Mouse (Mus musculus) heart, embryonic 11.5 days (tissue): ENCODE results near the gene Hand1. TPM values are rescaled to one million over a fixed set of nuclear protein-coding genes. Genes with fewer than 3 reads are reported as not detected.
A peak's percentile ranks its signal among the peaks of the same experiment; 100 is the strongest.

Experiments used
- ATAC-seq: fragments of 200-750 bp; cut with Nextera tagmentation; replicated peaks from 2 replicates; pipeline ENCODE4 v1.8.0; 2017; ENCODE audit warnings: moderate library complexity; ENCODE audit not compliant: insufficient number of reproducible peaks, low FRiP score, low TSS enrichment
- H3K27ac ChIP-seq: fragments of 300-500 bp; sonication (generic); 2 replicates; pipeline ENCODE4 v1.5.1; 2014; ENCODE audit warnings: mild to moderate bottlenecking, low read depth, low read length
- H3K27me3 ChIP-seq: fragments of 300-500 bp; sonication (generic); 2 replicates; pipeline ENCODE4 v1.6.1; 2014; ENCODE audit warnings: mild to moderate bottlenecking, low read length, mixed read lengths; ENCODE audit not compliant: control insufficient read depth, insufficient read depth
- H3K36me3 ChIP-seq: fragments of 300-500 bp; sonication (generic); 2 replicates; pipeline ENCODE4 v1.6.1; 2014; ENCODE audit warnings: mild to moderate bottlenecking, low read length, moderate library complexity, mixed read lengths; ENCODE audit not compliant: control insufficient read depth, insufficient read depth
- H3K4me1 ChIP-seq: fragments of 300-500 bp; sonication (generic); 2 replicates; pipeline ENCODE4 v1.6.1; 2014; ENCODE audit warnings: low read length; ENCODE audit not compliant: control insufficient read depth, insufficient read depth
- H3K4me2 ChIP-seq: fragments of 300-500 bp; sonication (generic); 2 replicates; pipeline ENCODE4 v1.6.1; 2014; ENCODE audit warnings: mild to moderate bottlenecking, moderate library complexity
- H3K4me3 ChIP-seq: fragments of 300-500 bp; sonication (generic); 2 replicates; pipeline ENCODE4 v1.5.1; 2014; ENCODE audit warnings: low read depth, low read length
- H3K9ac ChIP-seq: fragments of 300-500 bp; sonication (generic); 2 replicates; pipeline ENCODE4 v1.6.1; 2014; ENCODE audit warnings: mild to moderate bottlenecking, low read depth, low read length, moderate library complexity
- H3K9me3 ChIP-seq: fragments of 300-500 bp; sonication (generic); replicated peaks from 2 replicates; pipeline ENCODE4 v1.6.1; 2016; ENCODE audit warnings: low read length; ENCODE audit not compliant: control insufficient read depth
- WGBS: fragments of 180-500 bp; shearing (Covaris S2); extraction: QIAGEN DNeasy Blood & Tissue Kit; methylation state at CpG from one replicate; pipeline ENCODE4 v1.1.7; 2014; ENCODE audit not compliant: insufficient replicate concordance; 5-methylcytosine and 5-hydroxymethylcytosine counted together
- polyA plus RNA-seq: library from polyadenylated mRNA; unstranded; fragments of >200 nt; fragmentation: Nextera tagmentation; extraction: Ambion mirVana; gene quantifications from 2 replicates; pipeline ENCODE4 v1.2.1, GENCODE M21; 2014

Gene Hand1
- polyA plus RNA-seq, 1 experiment from 2014 or later = 61.9 TPM

GRCm38 (mm10) chr11:57836872-57837680, 4.5 kb upstream of the Hand1 start:
- Histone ChIP-seq H3K27me3 (peaks cover 79% of the 10 kb centered on the region), H3K9me3 (no peaks in the 10 kb centered on the region), H3K4me1 (peaks cover 14% of the 10 kb centered on the region), H3K9ac (peak overlapping the region; percentile 58), H3K4me3 (peak overlapping the region; percentile 30), H3K4me2 (peak overlapping the region; percentile 64), H3K27ac (peak overlapping the region; percentile 41; the same call in 1 of the 2 replicates), H3K36me3 (no peaks in the 10 kb centered on the region)
- no peak for ATAC-seq
- whole genome bisulfite sequencing = 2% methylated on average over 38 of the region's 38 CpGs

- peak overlapping the region; percentile 64 for H3K4me2 ChIP-seq
Measured at GRCm38 (mm10) chr11:57836401-57836800, 3.8 kb upstream of the Hand1 start.

GRCm38 (mm10) chr11:57835931-57836330, 3.3 kb upstream of the Hand1 start:
- peak overlapping the region; percentile 41; the same call in 1 of the 2 replicates for H3K27ac ChIP-seq
- no peaks in the 10 kb centered on the region for H3K36me3 ChIP-seq
- peaks cover 84% of the 10 kb centered on the region for H3K27me3 ChIP-seq
- WGBS = 17% methylated on average over 3 of the region's 3 CpGs
- H3K9me3 ChIP-seq = no peaks in the 10 kb centered on the region
- ATAC-seq = no peak
- H3K4me1 ChIP-seq = peaks cover 14% of the 10 kb centered on the region
- peak overlapping the region; percentile 64; the same call in 1 of the 2 replicates for H3K4me2 ChIP-seq
- no peak overlapping the region for H3K4me3 ChIP-seq
- peak overlapping the region; percentile 1; the same call in 1 of the 2 replicates for H3K9ac ChIP-seq

More at GRCm38 (mm10) chr11:57836401-57836800, 3.8 kb upstream of the Hand1 start:
- WGBS = 13% methylated on average over 9 of the region's 9 CpGs
- H3K36me3 ChIP-seq = no peaks in the 10 kb centered on the region
- peak overlapping the region; percentile 41; the same call in 1 of the 2 replicates for H3K27ac ChIP-seq
- no peaks in the 10 kb centered on the region for H3K9me3 ChIP-seq
- peaks cover 14% of the 10 kb centered on the region for H3K4me1 ChIP-seq
- peak overlapping the region; percentile 30 for H3K4me3 ChIP-seq
- peaks cover 82% of the 10 kb centered on the region for H3K27me3 ChIP-seq
- peak overlapping the region; percentile 58 for H3K9ac ChIP-seq
- no peak for ATAC-seq

- 15% methylated on average over 2 of the region's 2 CpGs for WGBS
- ATAC-seq = no peak
- no peaks in the 10 kb centered on the region for H3K36me3 ChIP-seq
- peaks cover 86% of the 10 kb centered on the region for H3K27me3 ChIP-seq
- H3K9ac ChIP-seq = no peak overlapping the region
- peak overlapping the region; percentile 35 for H3K4me2 ChIP-seq
- H3K27ac ChIP-seq = no peak overlapping the region
- H3K4me3 ChIP-seq = no peak overlapping the region
- peaks cover 14% of the 10 kb centered on the region for H3K4me1 ChIP-seq
- no peaks in the 10 kb centered on the region for H3K9me3 ChIP-seq
Measured at GRCm38 (mm10) chr11:57835331-57835730, 2.7 kb upstream of the Hand1 start.

GRCm38 (mm10) chr11:57834031-57834430, 1.4 kb upstream of the Hand1 start:
- H3K9me3 ChIP-seq = no peaks in the 10 kb centered on the region
- peaks cover 14% of the 10 kb centered on the region for H3K4me1 ChIP-seq
- no peak for ATAC-seq
- peak overlapping the region; percentile 63 for H3K4me2 ChIP-seq
- peak overlapping the region; percentile 39 for H3K4me3 ChIP-seq
- WGBS = 24% methylated on average over 6 of the region's 6 CpGs
- H3K36me3 ChIP-seq = no peaks in the 10 kb centered on the region
- peak overlapping the region; percentile 80 for H3K27ac ChIP-seq
- H3K27me3 ChIP-seq = peaks cover 83% of the 10 kb centered on the region
- peak overlapping the region; percentile 83; the same call in 1 of the 2 replicates for H3K9ac ChIP-seq

- Histone ChIP-seq H3K4me3 (peak overlapping the region; percentile 39), H3K27ac (peak overlapping the region; percentile 80), H3K9me3 (no peaks in the 10 kb centered on the region), H3K4me1 (peaks cover 16% of the 10 kb centered on the region), H3K4me2 (peak overlapping the region; percentile 63), H3K36me3 (no peaks in the 10 kb centered on the region), H3K9ac (peak overlapping the region; percentile 83), H3K27me3 (peaks cover 86% of the 10 kb centered on the region)
- no peak for ATAC-seq
- 4% methylated on average over 30 of the region's 30 CpGs for WGBS
Measured at GRCm38 (mm10) chr11:57833296-57833977, 819 bp upstream of the Hand1 start.

GRCm38 (mm10) chr11:57831861-57832260, 757 bp downstream of the Hand1 start:
- Histone ChIP-seq H3K27me3 (peaks cover 89% of the 10 kb centered on the region), H3K4me3 (peak overlapping the region; percentile 46), H3K36me3 (no peaks in the 10 kb centered on the region), H3K9me3 (no peaks in the 10 kb centered on the region), H3K4me1 (peaks cover 26% of the 10 kb centered on the region), H3K4me2 (peak overlapping the region; percentile 80), H3K9ac (peak overlapping the region; percentile 83), H3K27ac (peak overlapping the region; percentile 80)
- ATAC-seq = peak; percentile 45; the same call in 1 of the 2 replicates
- WGBS = 7% methylated on average over 16 of the region's 16 CpGs

GRCm38 (mm10) chr11:57831281-57831781, 1.3 kb downstream of the Hand1 start:
- H3K9me3 ChIP-seq = no peaks in the 10 kb centered on the region
- H3K36me3 ChIP-seq = no peaks in the 10 kb centered on the region
- no peak; the same call in 1 of the 2 replicates for ATAC-seq
- 2% methylated on average over 31 of the region's 31 CpGs for WGBS
- H3K27me3 ChIP-seq = peaks cover 86% of the 10 kb centered on the region
- peak overlapping the region; percentile 80 for H3K27ac ChIP-seq
- H3K4me3 ChIP-seq = peak overlapping the region; percentile 46
- peak overlapping the region; percentile 83 for H3K9ac ChIP-seq
- H3K4me1 ChIP-seq = peaks cover 23% of the 10 kb centered on the region; the same call in 1 of the 2 replicates
- peak overlapping the region; percentile 80 for H3K4me2 ChIP-seq
